Mouse (Mus musculus): ENCODE data around the gene Sidt1. TPM values are rescaled to one million over a fixed set of nuclear protein-coding genes. Genes with fewer than 3 reads are reported as not detected.
A peak's percentile ranks its signal among the peaks of the same experiment; 100 is the strongest.

The Sidt1 gene
- polyA plus RNA-seq, 1 experiment from 2014 or later, result 3.4 TPM

GRCm38 (mm10) chr16:44265562-44265961, 67.4 kb downstream of the Sidt1 start:
- no peak for ATAC-seq (ENCODE audit: low FRiP score)
- Histone ChIP-seq H3K36me3 (no peaks in the 10 kb centered on the region), H3K9ac (no peak overlapping the region), H3K4me3 (no peak overlapping the region), H3K4me2 (no peak overlapping the region), H3K4me1 (replicated peaks) (no peaks in the 10 kb centered on the region), H3K27me3 (no peaks in the 10 kb centered on the region), H3K9me3 (no peaks in the 10 kb centered on the region), H3K27ac (no peak overlapping the region)
- WGBS, result 85% methylated on average over 6 of the region's 6 CpGs

DNA sequence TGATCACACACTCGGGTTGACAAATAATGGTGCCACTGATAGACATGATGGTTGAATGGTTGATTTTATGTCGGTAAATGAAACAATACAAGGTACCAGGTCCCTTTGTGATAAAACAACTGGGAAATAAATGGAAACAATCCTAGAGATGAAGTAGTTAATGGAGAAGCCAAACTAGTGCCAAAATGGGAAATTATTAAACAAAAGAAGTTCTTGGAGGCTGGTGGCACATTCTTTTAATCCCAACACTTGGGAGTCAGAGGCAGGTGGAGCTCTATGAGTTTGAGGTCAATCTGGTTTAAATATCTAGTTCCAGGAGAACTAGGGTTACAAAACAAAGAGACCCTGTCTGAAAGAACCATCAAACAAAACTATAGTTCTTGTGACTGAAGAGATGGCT, 68.1 kb downstream of the Sidt1 start:
- Histone ChIP-seq H3K9me3 (no peaks in the 10 kb centered on the region), H3K36me3 (no peaks in the 10 kb centered on the region), H3K4me1 (replicated peaks) (no peaks in the 10 kb centered on the region), H3K27me3 (no peaks in the 10 kb centered on the region), H3K27ac (no peak overlapping the region), H3K9ac (no peak overlapping the region), H3K4me2 (no peak overlapping the region), H3K4me3 (no peak overlapping the region)
- WGBS, result 45% methylated on average over 2 of the region's 2 CpGs
- no peak for ATAC-seq (ENCODE audit: low FRiP score)

DNA sequence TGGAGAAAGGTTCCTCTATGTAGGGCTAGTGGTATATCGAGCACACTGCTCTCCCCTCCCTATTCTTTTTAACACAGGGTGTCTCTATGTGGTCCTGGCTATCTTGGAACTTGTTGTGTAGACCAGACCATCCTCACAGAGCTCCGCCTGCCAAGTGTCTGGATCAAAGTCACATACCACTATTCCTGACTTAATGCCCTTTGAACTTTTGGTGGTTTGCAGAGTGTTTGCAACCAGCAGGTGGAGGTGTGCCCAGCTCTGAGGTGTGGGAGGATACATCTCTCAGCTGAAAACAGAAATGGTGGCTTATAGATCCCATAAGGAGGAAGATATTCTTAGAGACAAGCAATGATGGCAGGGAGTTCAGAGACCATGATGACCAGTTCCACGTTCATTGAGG, 75.5 kb downstream of the Sidt1 start:
- no peak for ATAC-seq (ENCODE audit: low FRiP score)
- Histone ChIP-seq H3K4me1 (replicated peaks) (no peaks in the 10 kb centered on the region), H3K4me3 (no peak overlapping the region), H3K27ac (no peak overlapping the region), H3K9ac (no peak overlapping the region), H3K4me2 (no peak overlapping the region), H3K36me3 (no peaks in the 10 kb centered on the region), H3K27me3 (no peaks in the 10 kb centered on the region; the same call in 1 of the 2 replicates), H3K9me3 (no peaks in the 10 kb centered on the region)
- WGBS, result 93% methylated on average over 3 of the region's 3 CpGs

GRCm38 (mm10) chr16:44254698-44255097, 78.3 kb downstream of the Sidt1 start:
- Histone ChIP-seq H3K4me2 (no peak overlapping the region), H3K36me3 (no peaks in the 10 kb centered on the region), H3K9me3 (no peaks in the 10 kb centered on the region), H3K4me1 (replicated peaks) (no peaks in the 10 kb centered on the region), H3K4me3 (no peak overlapping the region), H3K9ac (no peak overlapping the region), H3K27me3 (no peaks in the 10 kb centered on the region; the same call in 1 of the 2 replicates), H3K27ac (no peak overlapping the region)
- no peak for ATAC-seq (ENCODE audit: low FRiP score)
- 84% methylated on average over 7 of the region's 7 CpGs for WGBS

DNA sequence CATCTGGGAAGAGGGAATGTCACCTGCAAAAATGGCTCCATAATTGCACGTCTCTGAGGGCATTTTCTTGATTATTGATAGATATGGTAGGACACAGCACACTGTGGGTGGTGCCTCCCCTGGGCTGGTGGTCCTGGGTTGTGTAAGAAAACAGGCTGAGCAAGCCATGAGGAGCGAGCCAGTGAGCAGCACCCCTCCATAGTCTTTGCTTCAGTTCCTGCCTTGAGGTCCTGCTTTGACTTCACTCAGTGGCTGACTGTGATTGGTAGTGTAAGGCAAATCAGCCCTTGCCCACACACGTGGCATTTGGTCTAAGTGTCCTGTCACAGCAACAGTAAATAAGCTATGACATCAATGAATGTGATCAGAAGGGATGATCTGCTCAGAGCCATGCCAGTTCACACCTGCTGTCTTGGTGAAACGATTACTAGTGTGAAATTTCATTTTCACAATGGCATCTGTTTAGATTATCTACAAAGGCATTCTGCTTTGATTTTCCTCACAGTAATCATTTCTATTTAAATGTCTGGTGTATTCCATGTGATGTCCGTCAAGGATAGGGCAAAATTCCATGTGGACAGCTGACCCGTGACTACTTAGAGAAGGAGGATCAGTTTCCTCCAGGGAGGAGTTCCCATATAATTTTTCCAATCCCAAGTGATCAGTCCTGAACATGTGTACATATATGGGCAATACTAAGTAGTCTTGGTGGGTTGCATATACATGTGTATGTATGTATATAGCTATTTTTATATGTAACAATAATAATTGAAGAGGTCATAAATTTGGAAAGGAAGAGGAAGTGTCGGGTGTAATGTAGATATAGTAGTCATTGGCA, 79.0 kb downstream of the Sidt1 start:
- H3K9me3 ChIP-seq, result no peaks in the 10 kb centered on the region
- H3K27me3 ChIP-seq, result no peaks in the 10 kb centered on the region; the same call in 1 of the 2 replicates
- no peak overlapping the region for H3K9ac ChIP-seq
- no peak overlapping the region for H3K27ac ChIP-seq
- 79% methylated on average over 7 of the region's 7 CpGs for whole genome bisulfite sequencing
- no peaks in the 10 kb centered on the region for H3K36me3 ChIP-seq
- no peaks in the 10 kb centered on the region for H3K4me1 ChIP-seq (replicated peaks)
- no peak overlapping the region for H3K4me3 ChIP-seq
- ATAC-seq (ENCODE audit: low FRiP score), result no peak
- no peak overlapping the region for H3K4me2 ChIP-seq

DNA sequence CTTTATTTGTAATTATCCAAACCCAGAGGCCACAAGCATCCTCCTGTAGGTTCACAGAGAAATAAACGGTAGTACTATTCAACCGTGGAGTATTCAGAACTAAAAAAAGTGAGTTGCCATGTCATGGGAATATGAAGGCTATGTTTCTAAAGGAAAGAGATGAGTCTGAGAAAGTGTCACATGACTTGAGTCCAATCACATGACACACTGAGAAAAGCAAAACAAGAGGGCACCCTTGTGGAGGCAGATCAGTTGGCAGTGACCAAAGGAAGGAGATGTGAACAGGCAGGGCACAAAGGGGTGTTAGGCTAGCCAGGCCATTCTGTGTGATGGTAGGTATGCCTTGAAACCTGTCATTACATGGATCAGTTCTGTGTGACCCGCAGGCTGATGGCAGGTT, 80.3 kb downstream of the Sidt1 start:
- H3K4me3 ChIP-seq, result no peak overlapping the region
- H3K4me1 ChIP-seq (replicated peaks), result no peaks in the 10 kb centered on the region
- H3K27ac ChIP-seq, result no peak overlapping the region
- ATAC-seq (ENCODE audit: low FRiP score), result no peak
- H3K36me3 ChIP-seq, result no peaks in the 10 kb centered on the region
- H3K27me3 ChIP-seq, result no peaks in the 10 kb centered on the region; the same call in 1 of the 2 replicates
- no peaks in the 10 kb centered on the region for H3K9me3 ChIP-seq
- H3K4me2 ChIP-seq, result no peak overlapping the region
- no peak overlapping the region for H3K9ac ChIP-seq
- WGBS, result 94% methylated on average over 3 of the region's 3 CpGs

- Histone ChIP-seq H3K4me3 (no peak overlapping the region), H3K9me3 (no peaks in the 10 kb centered on the region), H3K36me3 (no peaks in the 10 kb centered on the region), H3K4me1 (replicated peaks) (no peaks in the 10 kb centered on the region), H3K27ac (no peak overlapping the region), H3K27me3 (no peaks in the 10 kb centered on the region; the same call in 1 of the 2 replicates), H3K4me2 (no peak overlapping the region), H3K9ac (no peak overlapping the region)
- WGBS, result 94% methylated on average over 10 of the region's 10 CpGs
- ATAC-seq (ENCODE audit: low FRiP score), result no peak
Measured at GRCm38 (mm10) chr16:44249985-44250384, 83.0 kb downstream of the Sidt1 start.

GRCm38 (mm10) chr16:44243323-44243722, 89.7 kb downstream of the Sidt1 start:
- no peaks in the 10 kb centered on the region for H3K27me3 ChIP-seq
- 77% methylated on average over 7 of the region's 7 CpGs for WGBS
- ATAC-seq (ENCODE audit: low FRiP score), result no peak

GRCm38 (mm10) chr16:44242633-44243032, 90.4 kb downstream of the Sidt1 start:
- no peaks in the 10 kb centered on the region for H3K36me3 ChIP-seq
- ATAC-seq (ENCODE audit: low FRiP score), result peak; percentile 59; the same call in 1 of the 2 replicates
- H3K4me3 ChIP-seq, result no peak overlapping the region
- H3K27ac ChIP-seq, result no peak overlapping the region
- WGBS, result 4% methylated on average over 1 of the region's 1 CpGs
- H3K9ac ChIP-seq, result no peak overlapping the region
- H3K27me3 ChIP-seq, result no peaks in the 10 kb centered on the region
- H3K9me3 ChIP-seq, result no peaks in the 10 kb centered on the region
- no peaks in the 10 kb centered on the region for H3K4me1 ChIP-seq (replicated peaks)
- H3K4me2 ChIP-seq, result no peak overlapping the region

More at GRCm38 (mm10) chr16:44243323-44243722, 89.7 kb downstream of the Sidt1 start:
- Histone ChIP-seq H3K4me2 (no peak overlapping the region), H3K27ac (no peak overlapping the region), H3K4me3 (no peak overlapping the region), H3K36me3 (no peaks in the 10 kb centered on the region), H3K4me1 (replicated peaks) (no peaks in the 10 kb centered on the region), H3K9ac (no peak overlapping the region), H3K9me3 (no peaks in the 10 kb centered on the region)

- no peak overlapping the region for H3K9ac ChIP-seq
- no peaks in the 10 kb centered on the region for H3K27me3 ChIP-seq
- H3K4me1 ChIP-seq (replicated peaks), result no peaks in the 10 kb centered on the region
- no peak for ATAC-seq (ENCODE audit: low FRiP score)
- no peak overlapping the region for H3K4me2 ChIP-seq
- no peak overlapping the region for H3K4me3 ChIP-seq
- WGBS, result 69% methylated on average over 8 of the region's 8 CpGs
- no peak overlapping the region for H3K27ac ChIP-seq
- no peaks in the 10 kb centered on the region for H3K36me3 ChIP-seq
- H3K9me3 ChIP-seq, result no peaks in the 10 kb centered on the region
Measured at GRCm38 (mm10) chr16:44240406-44240805, 92.6 kb downstream of the Sidt1 start.

- no peaks in the 10 kb centered on the region for H3K36me3 ChIP-seq
- no peak for ATAC-seq (ENCODE audit: low FRiP score)
- WGBS, result 62% methylated on average over 10 of the region's 10 CpGs
- H3K9ac ChIP-seq, result no peak overlapping the region
- no peak overlapping the region for H3K4me2 ChIP-seq
- H3K9me3 ChIP-seq, result no peaks in the 10 kb centered on the region
- H3K27ac ChIP-seq, result no peak overlapping the region
- no peak overlapping the region for H3K4me3 ChIP-seq
- no peaks in the 10 kb centered on the region for H3K4me1 ChIP-seq (replicated peaks)
- no peaks in the 10 kb centered on the region for H3K27me3 ChIP-seq
Measured at GRCm38 (mm10) chr16:44238835-44239263, 94.1 kb downstream of the Sidt1 start.

DNA sequence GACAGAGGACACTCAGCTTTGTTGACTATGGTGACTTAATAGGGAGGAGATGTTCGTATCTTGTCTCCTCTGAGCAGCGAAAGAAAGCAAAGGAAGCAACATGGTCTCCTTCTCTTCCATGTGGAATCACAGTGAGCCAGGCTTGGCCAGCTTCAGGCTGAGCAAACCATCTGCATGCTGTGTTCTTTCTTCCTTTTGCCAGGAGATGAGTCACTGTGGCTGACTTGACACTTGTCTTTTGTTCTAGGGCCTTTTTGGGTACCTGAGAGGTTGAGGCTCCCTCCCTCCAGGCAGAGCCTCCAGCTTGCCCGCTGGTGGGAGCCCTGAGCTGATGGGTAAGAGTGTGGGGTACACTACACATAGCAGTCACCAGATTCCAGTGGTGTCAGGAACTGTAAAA, 95.2 kb downstream of the Sidt1 start:
- Histone ChIP-seq H3K4me2 (no peak overlapping the region), H3K9ac (no peak overlapping the region), H3K27me3 (no peaks in the 10 kb centered on the region), H3K36me3 (no peaks in the 10 kb centered on the region), H3K4me1 (replicated peaks) (no peaks in the 10 kb centered on the region), H3K27ac (no peak overlapping the region), H3K9me3 (no peaks in the 10 kb centered on the region), H3K4me3 (no peak overlapping the region)
- ATAC-seq (ENCODE audit: low FRiP score), result no peak
- 76% methylated on average over 3 of the region's 3 CpGs for WGBS

- no peak for ATAC-seq (ENCODE audit: low FRiP score)
Measured at GRCm38 (mm10) chr16:44233019-44233418, 100.0 kb downstream of the Sidt1 start.

More at GRCm38 (mm10) chr16:44233019-44233418, 100.0 kb downstream of the Sidt1 start:
- Histone ChIP-seq H3K4me1 (replicated peaks) (no peaks in the 10 kb centered on the region), H3K27ac (no peak overlapping the region), H3K9ac (no peak overlapping the region), H3K4me2 (no peak overlapping the region), H3K4me3 (no peak overlapping the region), H3K9me3 (no peaks in the 10 kb centered on the region), H3K36me3 (no peaks in the 10 kb centered on the region), H3K27me3 (no peaks in the 10 kb centered on the region)
- 89% methylated on average over 7 of the region's 7 CpGs for WGBS

All from hindbrain, embryonic 13.5 days (tissue).